Mouse (Mus musculus) stomach, postnatal 0 days (tissue): ENCODE results near the gene Parm1.

Experiments used
- CTCF ChIP-seq: IDR thresholded peaks from 2 replicates; pipeline ENCODE4 v1.5.1; 2016; ENCODE audit warnings: antibody characterized with exemption, low read depth, mild to moderate bottlenecking, moderate library complexity
- EP300 ChIP-seq: optimal IDR thresholded peaks from 2 replicates; pipeline ENCODE3; 2016; ENCODE audit warnings: antibody characterized with exemption

DNA sequence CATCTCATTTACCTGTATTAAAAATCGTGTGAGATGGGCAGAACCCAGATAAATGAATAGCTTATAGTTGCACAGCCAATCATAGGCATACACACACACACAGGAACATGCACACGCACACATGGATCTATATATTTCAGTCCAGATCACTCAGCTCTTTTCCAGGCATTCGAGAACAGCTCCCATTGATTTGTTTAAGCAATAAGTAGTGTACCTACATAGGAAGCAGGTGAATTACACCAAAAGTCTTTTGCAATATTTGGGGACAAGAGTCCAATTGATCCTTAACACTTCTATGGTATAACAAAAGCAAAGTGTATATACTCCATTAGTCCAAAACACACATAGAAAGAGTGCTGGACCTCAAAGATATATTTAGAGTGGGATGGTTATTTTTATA is 94.2 kb downstream of the Parm1 start:
- TF ChIP-seq CTCF (no peak), EP300 (no peak)
